Mouse (Mus musculus): ENCODE results near the gene Wipf1.
"Not testable (repeated sequence)": the region's sequence is repeated elsewhere in the genome, so short reads cannot be mapped to it uniquely, and the experiment has no call there.

DNA sequence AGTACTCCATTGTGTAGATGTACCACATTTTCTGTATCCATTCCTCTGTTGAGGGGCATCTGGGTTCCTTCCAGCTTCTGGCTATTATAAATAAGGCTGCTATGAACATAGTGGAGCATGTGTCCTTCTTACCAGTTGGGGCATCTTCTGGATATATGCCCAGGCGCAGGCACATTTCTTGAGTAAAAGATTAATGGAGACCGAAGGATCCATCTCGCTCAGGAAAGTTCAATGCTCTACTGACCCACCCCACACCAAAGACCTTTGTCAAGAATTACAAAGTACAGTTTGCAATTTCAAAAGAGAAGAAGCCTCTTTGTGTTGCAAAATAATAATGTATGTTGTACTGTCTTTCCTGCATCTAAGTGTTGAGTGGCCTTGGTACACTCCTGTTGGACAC, 27.5 kb upstream of the Wipf1 start:
- TF ChIP-seq POLR2A (IDR thresholded peaks at IDR 0.05; ENCODE audit: borderline replicate concordance, low read depth, low read length); CTCF (IDR thresholded peaks at IDR 0.05; ENCODE audit: low read depth, low read length): not testable (repeated sequence)
